Mouse (Mus musculus) ES-Bruce4 (cell line): Measurements from ENCODE around the gene Hmgn2.

Source experiments
- CTCF ChIP-seq: IDR thresholded peaks from one replicate; pipeline ENCODE4 v1.8.1; 2011; ENCODE audit warnings: low read depth, low read length
- POLR2A ChIP-seq: IDR thresholded peaks from one replicate; pipeline ENCODE4 v1.8.1; 2011; ENCODE audit warnings: low read length; ENCODE audit not compliant: insufficient read depth

- no peak for TF ChIP-seq CTCF
- no peak for TF ChIP-seq POLR2A
These were observed 5.9 kb downstream of the Hmgn2 start for GRCm38 (mm10) chr4:133962566-133962965.
